Mouse (Mus musculus): ENCODE measurements around the gene Pth2. TPM values are rescaled to one million over a fixed set of nuclear protein-coding genes. Genes with fewer than 3 reads are reported as not detected.

The Pth2 gene
- polyA plus RNA-seq, 2 experiments = not detected

GRCm38 (mm10) chr7:45231192-45231591 lies 50.4 kb downstream of the Pth2 start:
- DNase-seq (ENCODE audit: low read depth in 3 of 3, low spot score in 3 of 3) = no peak
- Histone ChIP-seq H3K9ac (replicated peaks) (no peak overlapping the region), H3K27ac (no peak overlapping the region), H3K4me3 (ENCODE audit: insufficient read depth in 1 of 2, low read depth in 2 of 2, low read length in 2 of 2) (no peak overlapping the region), H3K36me3 (replicated peaks; ENCODE audit: control insufficient read depth, insufficient read depth, low read depth) (no peaks in the 10 kb centered on the region), H3K4me1 (replicated peaks; ENCODE audit: control insufficient read depth in 2 of 2, insufficient read depth in 2 of 2, low read length in 1 of 2) (peaks cover 0 to 14% of the 10 kb centered on the region in 2 experiments; a peak in 2 of 4 replicates), H3K9me3 (ENCODE audit: control insufficient read depth, low read length) (no peaks in the 10 kb centered on the region), H3K27me3 (ENCODE audit: control insufficient read depth, insufficient read depth, low read length) (no peaks in the 10 kb centered on the region), H3K4me2 (ENCODE audit: low read depth) (no peak overlapping the region)
- WGBS (ENCODE audit: insufficient replicate concordance) = 55% methylated on average over 12 of the region's 12 CpGs
- TF ChIP-seq CTCF (IDR thresholded peaks at IDR 0.05; ENCODE audit: low read depth) = no peak
- no peak for TF ChIP-seq EP300 (IDR thresholded peaks at IDR 0.05; ENCODE audit: low read depth)
- no peak for ATAC-seq (ENCODE audit: insufficient read depth)

Small RNAs within 50 kb of the gene (microRNA-seq; reads per million reads assigned to microRNA genes)
- gene Mir7055 = not detected

Other genes starting within 250 kb of the Pth2 start
Only the 30 nearest of the 34 such genes appear.
- 2.5 and 3.0 TPM in 2 replicates for gene Cpt1c, start 206.1 kb upstream of the Pth2 start, polyA plus RNA-seq (2012; rRNA removed)
- gene Cpt1c, start 206.1 kb upstream of the Pth2 start, polyA plus RNA-seq (2014; fragmentation: Nextera tagmentation; extraction: Ambion mirVana) = 0.80 and 1.3 TPM in 2 replicates
- gene Prmt1, start 194.4 kb upstream of the Pth2 start, polyA plus RNA-seq (2012; rRNA removed) = 168 and 174 TPM in 2 replicates
- 50.4 and 51.2 TPM in 2 replicates for gene Prmt1, start 194.4 kb upstream of the Pth2 start, polyA plus RNA-seq (2014; fragmentation: Nextera tagmentation; extraction: Ambion mirVana)
- 40.3 and 41.0 TPM in 2 replicates for gene Irf3, start 183.3 kb upstream of the Pth2 start, polyA plus RNA-seq (2012; rRNA removed)
- gene Irf3, start 183.3 kb upstream of the Pth2 start, polyA plus RNA-seq (2014; fragmentation: Nextera tagmentation; extraction: Ambion mirVana) = 28.0 and 32.1 TPM in 2 replicates
- gene Bcl2l12, start 182.3 kb upstream of the Pth2 start, polyA plus RNA-seq (2012; rRNA removed) = 11.4 and 14.4 TPM in 2 replicates
- 11.7 and 11.9 TPM in 2 replicates for gene Bcl2l12, start 182.3 kb upstream of the Pth2 start, polyA plus RNA-seq (2014; fragmentation: Nextera tagmentation; extraction: Ambion mirVana)
- 16.2 and 16.9 TPM in 2 replicates for gene Scaf1, start 164.6 kb upstream of the Pth2 start, polyA plus RNA-seq (2012; rRNA removed)
- gene Scaf1, start 164.6 kb upstream of the Pth2 start, polyA plus RNA-seq (2014; fragmentation: Nextera tagmentation; extraction: Ambion mirVana) = 11.0 and 14.5 TPM in 2 replicates
- gene Rras, start 163.0 kb upstream of the Pth2 start, polyA plus RNA-seq (2012; rRNA removed) = 16.3 and 19.7 TPM in 2 replicates
- gene Rras, start 163.0 kb upstream of the Pth2 start, polyA plus RNA-seq (2014; fragmentation: Nextera tagmentation; extraction: Ambion mirVana) = 15.4 and 20.6 TPM in 2 replicates
- 1.8 and 2.6 TPM in 2 replicates for gene Prr12, start 128.1 kb upstream of the Pth2 start, polyA plus RNA-seq (2012; rRNA removed)
- 1.9 and 2.2 TPM in 2 replicates for gene Prr12, start 128.1 kb upstream of the Pth2 start, polyA plus RNA-seq (2014; fragmentation: Nextera tagmentation; extraction: Ambion mirVana)
- gene Nosip, start 118.6 kb upstream of the Pth2 start, polyA plus RNA-seq (2012; rRNA removed) = 24.5 and 26.4 TPM in 2 replicates
- 23.1 and 27.4 TPM in 2 replicates for gene Nosip, start 118.6 kb upstream of the Pth2 start, polyA plus RNA-seq (2014; fragmentation: Nextera tagmentation; extraction: Ambion mirVana)
- 8.5 and 10.1 TPM in 2 replicates for gene Prrg2, start 118.3 kb upstream of the Pth2 start, polyA plus RNA-seq (2012; rRNA removed)
- 6.2 and 7.3 TPM in 2 replicates for gene Prrg2, start 118.3 kb upstream of the Pth2 start, polyA plus RNA-seq (2014; fragmentation: Nextera tagmentation; extraction: Ambion mirVana)
- gene Rcn3, start 88.8 kb upstream of the Pth2 start, polyA plus RNA-seq (2012; rRNA removed) = 20.1 and 20.6 TPM in 2 replicates
- gene Rcn3, start 88.8 kb upstream of the Pth2 start, polyA plus RNA-seq (2014; fragmentation: Nextera tagmentation; extraction: Ambion mirVana) = 19.2 and 21.5 TPM in 2 replicates
- gene Fcgrt, start 77.1 kb upstream of the Pth2 start, polyA plus RNA-seq (2012; rRNA removed) = 14.9 and 16.3 TPM in 2 replicates
- 35.5 and 35.6 TPM in 2 replicates for gene Fcgrt, start 77.1 kb upstream of the Pth2 start, polyA plus RNA-seq (2014; fragmentation: Nextera tagmentation; extraction: Ambion mirVana)
- 309 and 366 TPM in 2 replicates for gene Rps11, start 56.6 kb upstream of the Pth2 start, polyA plus RNA-seq (2012; rRNA removed)
- gene Rps11, start 56.6 kb upstream of the Pth2 start, polyA plus RNA-seq (2014; fragmentation: Nextera tagmentation; extraction: Ambion mirVana) = 989 and 1,016 TPM in 2 replicates
- gene Rpl13a, start 52.2 kb upstream of the Pth2 start, polyA plus RNA-seq (2012; rRNA removed) = 534 and 909 TPM in 2 replicates
- 992 and 1,027 TPM in 2 replicates for gene Rpl13a, start 52.2 kb upstream of the Pth2 start, polyA plus RNA-seq (2014; fragmentation: Nextera tagmentation; extraction: Ambion mirVana)
- 0.03 TPM in 1 of 2 replicates, not detected in the other for gene Gm45713, start 44.8 kb upstream of the Pth2 start, polyA plus RNA-seq (2012; rRNA removed)
- 0.15 and 0.63 TPM in 2 replicates for gene Gm45713, start 44.8 kb upstream of the Pth2 start, polyA plus RNA-seq (2014; fragmentation: Nextera tagmentation; extraction: Ambion mirVana)
- gene Flt3l, start 44.6 kb upstream of the Pth2 start, polyA plus RNA-seq (2012; rRNA removed) = 12.1 and 13.4 TPM in 2 replicates
- gene Flt3l, start 44.6 kb upstream of the Pth2 start, polyA plus RNA-seq (2014; fragmentation: Nextera tagmentation; extraction: Ambion mirVana) = 3.9 and 5.5 TPM in 2 replicates
- 38.3 and 43.3 TPM in 2 replicates for gene Pih1d1, start 26.7 kb upstream of the Pth2 start, polyA plus RNA-seq (2012; rRNA removed)
- 44.3 and 45.8 TPM in 2 replicates for gene Pih1d1, start 26.7 kb upstream of the Pth2 start, polyA plus RNA-seq (2014; fragmentation: Nextera tagmentation; extraction: Ambion mirVana)
- gene Aldh16a1, start 26.4 kb upstream of the Pth2 start, polyA plus RNA-seq (2012; rRNA removed) = 17.9 and 19.8 TPM in 2 replicates
- 20.9 and 23.1 TPM in 2 replicates for gene Aldh16a1, start 26.4 kb upstream of the Pth2 start, polyA plus RNA-seq (2014; fragmentation: Nextera tagmentation; extraction: Ambion mirVana)
- gene Slc17a7, start 17.0 kb upstream of the Pth2 start, polyA plus RNA-seq (2012; rRNA removed) = 0.01 TPM in 2 replicates
- not detected in 2 replicates for gene Slc17a7, start 17.0 kb upstream of the Pth2 start, polyA plus RNA-seq (2014; fragmentation: Nextera tagmentation; extraction: Ambion mirVana)
- gene Gfy, start 1.4 kb upstream of the Pth2 start, polyA plus RNA-seq (2012; rRNA removed) = 0.02 TPM in 1 of 2 replicates, not detected in the other
- gene Gfy, start 1.4 kb upstream of the Pth2 start, polyA plus RNA-seq (2014; fragmentation: Nextera tagmentation; extraction: Ambion mirVana) = not detected in 2 replicates
- 0.02 and 0.08 TPM in 2 replicates for gene Ccdc155, start 23.9 kb downstream of the Pth2 start, polyA plus RNA-seq (2012; rRNA removed)
- gene Ccdc155, start 23.9 kb downstream of the Pth2 start, polyA plus RNA-seq (2014; fragmentation: Nextera tagmentation; extraction: Ambion mirVana) = not detected in 2 replicates
- 1.1 and 1.5 TPM in 2 replicates for gene Dkkl1, start 31.2 kb downstream of the Pth2 start, polyA plus RNA-seq (2012; rRNA removed)
- 2.1 and 2.6 TPM in 2 replicates for gene Dkkl1, start 31.2 kb downstream of the Pth2 start, polyA plus RNA-seq (2014; fragmentation: Nextera tagmentation; extraction: Ambion mirVana)
- gene Tead2, start 34.8 kb downstream of the Pth2 start, polyA plus RNA-seq (2012; rRNA removed) = 7.9 and 10.0 TPM in 2 replicates
- gene Tead2, start 34.8 kb downstream of the Pth2 start, polyA plus RNA-seq (2014; fragmentation: Nextera tagmentation; extraction: Ambion mirVana) = 4.1 and 4.5 TPM in 2 replicates
- 10.5 and 12.8 TPM in 2 replicates for gene Cd37, start 58.1 kb downstream of the Pth2 start, polyA plus RNA-seq (2012; rRNA removed)
- gene Cd37, start 58.1 kb downstream of the Pth2 start, polyA plus RNA-seq (2014; fragmentation: Nextera tagmentation; extraction: Ambion mirVana) = 9.0 and 9.1 TPM in 2 replicates
- gene Slc6a16, start 60.1 kb downstream of the Pth2 start, polyA plus RNA-seq (2012; rRNA removed) = 0.03 TPM in 1 of 2 replicates, not detected in the other
- gene Slc6a16, start 60.1 kb downstream of the Pth2 start, polyA plus RNA-seq (2014; fragmentation: Nextera tagmentation; extraction: Ambion mirVana) = not detected in 2 replicates
- gene Slc6a21, start 96.5 kb downstream of the Pth2 start, polyA plus RNA-seq (2012; rRNA removed) = not detected in 2 replicates
- gene Slc6a21, start 96.5 kb downstream of the Pth2 start, polyA plus RNA-seq (2014; fragmentation: Nextera tagmentation; extraction: Ambion mirVana) = not detected in 2 replicates
- gene Trpm4, start 152.8 kb downstream of the Pth2 start, polyA plus RNA-seq (2012; rRNA removed) = 0.70 and 0.87 TPM in 2 replicates
- 0.43 and 0.60 TPM in 2 replicates for gene Trpm4, start 152.8 kb downstream of the Pth2 start, polyA plus RNA-seq (2014; fragmentation: Nextera tagmentation; extraction: Ambion mirVana)
- gene Hrc, start 154.3 kb downstream of the Pth2 start, polyA plus RNA-seq (2012; rRNA removed) = 0.02 and 0.07 TPM in 2 replicates
- gene Hrc, start 154.3 kb downstream of the Pth2 start, polyA plus RNA-seq (2014; fragmentation: Nextera tagmentation; extraction: Ambion mirVana) = not detected in 2 replicates
- gene Ppfia3, start 186.0 kb downstream of the Pth2 start, polyA plus RNA-seq (2012; rRNA removed) = 0.21 and 0.22 TPM in 2 replicates
- gene Ppfia3, start 186.0 kb downstream of the Pth2 start, polyA plus RNA-seq (2014; fragmentation: Nextera tagmentation; extraction: Ambion mirVana) = 0.25 TPM in 1 of 2 replicates, not detected in the other
- 0.10 and 0.23 TPM in 2 replicates for gene Lin7b, start 189.6 kb downstream of the Pth2 start, polyA plus RNA-seq (2012; rRNA removed)
- gene Lin7b, start 189.6 kb downstream of the Pth2 start, polyA plus RNA-seq (2014; fragmentation: Nextera tagmentation; extraction: Ambion mirVana) = 0.20 TPM in 1 of 2 replicates, not detected in the other
- 132 and 203 TPM in 2 replicates for gene Snrnp70, start 214.7 kb downstream of the Pth2 start, polyA plus RNA-seq (2012; rRNA removed)
- 28.0 and 28.8 TPM in 2 replicates for gene Snrnp70, start 214.7 kb downstream of the Pth2 start, polyA plus RNA-seq (2014; fragmentation: Nextera tagmentation; extraction: Ambion mirVana)